Mouse (Mus musculus): ENCODE measurements around the gene Myo15b.

Myo15b gene

DNA sequence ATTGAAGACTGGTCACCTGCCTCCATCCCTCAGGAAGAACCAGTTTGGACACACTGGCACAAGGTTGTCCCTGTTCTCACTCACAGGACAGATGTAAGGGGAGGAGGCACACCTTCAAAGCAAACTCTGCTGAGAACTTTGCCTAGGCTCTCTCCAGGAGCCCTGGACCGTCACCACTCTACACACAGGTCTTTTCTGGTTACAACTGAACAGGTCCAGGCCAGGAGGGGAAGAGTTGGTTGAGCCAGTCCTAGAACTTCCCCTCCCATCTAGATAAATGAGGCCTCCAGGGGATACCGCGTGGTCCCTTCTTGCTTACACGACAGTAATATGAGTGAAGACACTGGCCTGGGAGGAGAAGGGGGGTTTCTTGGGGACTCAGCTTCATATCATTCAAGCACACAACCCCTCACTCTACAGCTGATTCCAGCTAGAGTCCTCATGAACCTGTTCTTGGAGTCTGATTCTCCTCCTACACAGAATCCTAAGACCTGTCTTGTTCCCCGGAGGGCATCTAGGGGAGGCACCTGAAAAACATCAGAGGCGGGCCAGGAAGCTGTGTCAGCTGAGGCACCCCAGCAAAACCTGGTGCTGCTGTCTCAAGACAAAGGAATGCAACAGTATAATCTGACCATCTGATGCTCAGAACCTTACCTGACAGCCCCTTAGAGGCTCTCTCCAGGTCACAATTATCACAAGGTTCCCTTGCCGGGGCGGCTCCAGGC lies 46.2 kb downstream of the Myo15b start:
- DNase-seq: no peak

DNA sequence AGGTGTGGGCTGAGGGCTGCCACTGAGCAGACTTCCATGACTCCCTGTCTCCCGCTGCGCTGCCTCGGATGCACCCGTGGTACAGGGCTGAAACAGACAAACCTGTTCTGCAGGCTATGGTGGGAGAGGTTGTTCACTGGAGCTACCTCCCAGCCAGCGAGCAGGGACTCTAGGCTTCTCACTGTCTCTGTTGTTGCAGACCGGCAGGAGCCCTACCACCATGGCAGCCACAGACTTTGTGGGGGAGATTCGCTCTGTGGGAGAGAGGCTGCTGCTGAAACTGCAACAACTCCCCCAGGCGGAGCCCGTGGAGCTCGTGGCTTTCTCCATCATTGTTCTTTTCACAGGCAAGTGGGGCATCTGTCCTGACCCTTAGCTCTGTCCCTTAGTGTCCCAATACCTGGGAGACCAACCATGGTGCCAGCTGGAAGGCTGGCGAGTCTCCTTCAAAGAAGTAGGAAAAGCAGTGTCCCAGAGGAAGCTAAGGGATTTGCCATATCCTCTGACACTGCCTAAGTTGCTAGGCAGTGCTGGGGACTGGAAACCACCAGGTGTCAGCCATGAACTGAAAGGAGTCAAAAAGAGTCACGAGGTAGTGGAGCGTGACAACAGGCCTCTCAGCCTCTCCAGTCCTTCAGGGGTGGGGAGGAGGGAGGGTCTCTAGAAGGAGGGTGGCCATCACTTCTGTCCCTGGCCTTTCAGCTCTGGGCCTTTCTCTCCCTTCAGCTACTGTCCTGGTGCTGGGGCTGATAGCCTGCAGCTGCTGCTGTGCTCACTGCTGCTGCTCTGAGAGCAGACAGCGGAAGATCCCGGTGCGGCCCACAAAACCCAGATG lies 47.0 kb downstream of the Myo15b start:
- DNase-seq: peak; percentile 35

DNA sequence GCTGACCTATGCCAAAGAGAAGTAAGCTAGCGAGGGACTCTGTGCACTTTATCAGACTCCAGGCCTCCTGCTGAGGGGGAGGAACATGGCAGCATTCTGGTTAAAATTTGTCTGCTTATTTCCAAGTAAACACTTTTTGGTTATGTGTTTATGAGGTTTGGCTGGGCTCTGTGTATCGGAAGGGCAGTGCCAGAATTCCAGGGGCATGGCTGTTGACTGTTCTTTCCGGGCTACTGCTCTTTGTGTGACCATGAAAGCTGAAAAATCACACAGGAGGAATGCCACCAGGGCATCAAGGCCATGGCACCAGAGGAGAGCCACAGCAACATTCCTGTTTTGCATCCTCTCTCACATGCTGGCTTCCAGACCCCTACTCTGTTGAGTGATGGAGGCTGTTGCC lies 47.9 kb downstream of the Myo15b start:
- DNase-seq: no peak

DNA sequence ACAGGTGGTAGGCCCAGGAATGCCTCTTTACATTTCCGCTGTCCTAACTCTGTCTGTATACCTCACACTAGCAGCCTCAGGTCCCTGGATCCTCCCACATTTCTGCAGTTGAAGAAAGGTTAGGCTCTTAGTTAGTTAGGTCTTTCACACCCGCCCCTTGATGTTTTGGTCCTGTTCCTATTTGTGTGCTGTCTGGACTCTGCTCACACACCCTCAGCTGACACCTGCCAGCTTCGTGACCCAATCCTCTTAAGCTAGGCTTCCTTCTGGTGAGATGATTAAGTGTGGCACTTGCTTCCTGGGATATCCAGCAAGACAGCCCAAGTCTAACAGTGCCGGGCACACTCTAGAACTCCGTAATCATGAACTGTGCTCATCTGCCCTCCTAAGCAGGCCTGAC lies 48.3 kb downstream of the Myo15b start:
- no peak for DNase-seq

DNA sequence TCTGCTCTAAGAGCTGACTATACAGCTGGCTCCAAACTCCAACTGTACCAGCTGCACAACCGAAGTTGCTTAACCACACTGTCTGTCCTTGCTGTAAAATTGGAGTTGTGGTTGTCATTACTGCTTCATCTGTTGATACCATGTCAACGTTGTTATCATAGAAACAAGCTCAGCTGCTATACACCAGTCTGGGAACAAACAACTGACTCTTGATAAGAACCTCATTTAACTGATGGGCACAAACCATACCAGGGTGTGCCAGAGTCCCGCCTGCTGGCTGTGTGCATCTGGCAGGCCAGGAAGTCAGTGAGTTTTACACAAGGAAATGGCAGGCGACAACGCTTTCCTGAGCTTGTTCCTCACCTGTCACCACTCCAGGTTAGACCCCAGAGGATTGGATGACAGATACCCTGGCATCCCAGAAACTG lies 52.9 kb downstream of the Myo15b start:
- peak; percentile 66 for DNase-seq

DNA sequence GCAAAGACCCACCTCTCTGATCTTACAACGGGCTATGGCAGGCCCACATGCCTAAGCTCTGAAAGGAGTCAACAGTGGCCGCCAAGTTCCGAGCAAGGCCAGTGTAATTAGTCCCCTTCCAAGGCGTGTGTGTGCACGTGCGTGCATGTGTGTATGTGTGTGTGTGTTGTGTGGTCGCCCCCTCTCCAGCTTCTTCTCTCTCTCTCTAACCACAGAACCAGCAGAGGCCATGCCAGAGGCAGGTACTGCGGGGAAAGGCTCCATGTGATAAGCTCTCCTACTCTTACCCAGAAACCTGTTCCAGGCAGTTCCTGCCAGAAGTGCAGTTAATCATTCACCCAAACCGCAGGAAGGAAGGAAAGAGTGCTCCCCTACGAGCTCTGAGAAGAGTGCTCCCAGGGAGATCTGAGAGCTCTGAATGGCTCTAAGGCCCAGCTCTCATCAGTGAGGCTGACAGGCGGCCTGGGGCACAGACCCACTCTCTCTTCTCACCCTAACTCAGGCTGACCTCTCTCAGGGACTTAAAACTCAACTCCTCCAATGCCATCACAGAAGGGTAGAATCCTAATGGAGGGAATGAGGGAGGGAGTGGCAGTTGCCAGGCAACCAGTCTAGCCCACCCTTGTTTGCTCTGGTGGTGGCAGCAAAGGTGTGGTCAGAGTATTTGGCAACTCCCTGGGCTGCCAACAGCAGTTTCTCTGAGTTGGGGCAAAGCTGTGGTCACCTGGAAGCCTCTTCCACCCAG lies 53.6 kb downstream of the Myo15b start, which contains the start of gene Smim6:
Smim6 (plus strand) TSS at position 386 of the 745 bp plus-strand sequence.
- DNase-seq: peak; percentile 74

DNA sequence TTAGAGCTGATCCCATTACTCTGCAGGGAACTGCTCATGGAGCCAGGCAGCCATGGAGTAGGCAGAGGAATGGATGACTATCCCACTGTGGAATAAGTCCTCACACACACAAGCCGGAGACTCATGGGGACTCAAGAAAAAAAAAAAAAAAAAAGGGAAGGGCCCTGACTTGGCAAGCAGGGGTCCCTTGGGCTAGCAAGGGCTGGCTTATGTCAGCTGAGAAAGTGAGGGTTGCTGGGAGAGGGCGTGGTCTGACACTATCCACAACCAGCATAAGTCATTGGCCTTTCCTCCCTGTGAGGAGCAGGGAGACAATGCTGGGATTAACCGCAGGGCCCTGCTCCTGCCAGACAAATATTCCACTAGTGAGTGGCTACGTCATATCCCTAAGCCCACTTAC lies 58.4 kb downstream of the Myo15b start:
- no peak for DNase-seq

DNA sequence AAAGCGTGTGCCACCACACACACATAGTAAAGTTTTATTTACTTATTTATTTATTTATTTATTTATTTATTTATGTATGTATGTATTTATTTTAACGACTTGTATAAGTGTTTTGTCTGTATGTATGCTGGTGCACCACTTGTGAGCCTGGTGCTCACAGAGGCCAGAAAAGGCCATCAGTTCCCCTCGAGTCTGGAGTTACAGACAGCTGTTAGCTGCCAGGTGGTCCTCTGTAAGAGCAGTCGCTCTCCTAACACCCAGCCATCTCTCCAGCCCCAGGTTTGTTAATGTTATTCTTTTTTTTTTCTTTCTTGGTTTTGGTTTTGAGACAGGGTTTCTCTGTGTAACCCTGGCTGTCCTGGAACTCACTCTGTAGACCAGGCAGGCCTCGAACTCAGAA lies 60.4 kb downstream of the Myo15b start:
- no peak for DNase-seq

DNA sequence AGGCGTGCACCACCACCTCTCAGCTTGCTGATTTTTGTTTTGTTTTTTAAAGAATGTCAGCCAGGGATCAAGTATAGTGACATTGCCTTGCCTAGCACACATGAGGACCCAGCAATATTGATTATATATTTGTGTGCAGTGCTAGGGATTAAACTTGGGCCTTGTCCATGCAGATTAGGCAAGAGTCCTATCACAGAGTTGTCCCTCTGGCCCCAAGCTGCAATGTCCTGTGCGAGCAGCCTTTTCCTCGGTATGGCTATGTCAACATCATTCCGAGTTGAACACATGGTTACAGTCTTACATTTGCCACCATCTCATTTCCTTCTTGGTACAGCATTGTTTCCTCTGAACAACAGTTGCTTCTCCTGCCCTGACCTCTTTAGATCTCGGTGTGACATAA lies 60.9 kb downstream of the Myo15b start:
- DNase-seq: no peak

DNA sequence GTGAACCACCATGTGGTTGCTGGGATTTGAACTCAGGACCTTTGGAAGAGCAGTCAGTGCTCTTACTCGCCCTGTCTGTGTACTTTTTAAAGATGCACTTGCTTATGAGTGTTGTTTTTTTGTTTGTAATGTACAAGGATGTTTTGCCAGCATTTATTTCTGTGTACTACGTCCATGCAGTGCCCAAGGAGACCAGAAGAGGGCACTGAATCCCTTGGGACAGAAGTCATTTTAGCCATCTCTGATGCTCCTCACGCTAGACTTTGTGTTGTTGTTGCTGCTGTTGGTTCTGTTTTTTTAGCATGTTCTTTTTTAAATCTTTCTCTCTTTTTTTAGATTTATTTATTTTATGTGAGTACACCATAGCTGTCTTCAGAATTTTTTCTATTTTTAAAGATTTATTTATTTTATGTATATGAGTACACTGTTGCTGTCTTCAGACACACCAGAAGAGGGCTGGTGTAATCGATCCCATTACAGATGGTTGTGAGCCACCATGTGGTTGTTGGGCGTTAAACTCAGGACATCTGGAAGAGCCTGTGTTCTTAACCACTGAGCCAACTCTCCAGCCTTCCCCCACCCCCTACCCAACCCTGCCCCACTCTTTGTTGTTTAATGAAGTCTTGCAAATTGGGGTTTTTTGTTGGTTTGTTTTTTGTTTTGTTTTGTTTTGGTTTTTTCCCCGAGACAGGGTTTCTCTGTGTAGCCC lies 62.1 kb downstream of the Myo15b start:
- peak; percentile 85 for DNase-seq

DNA sequence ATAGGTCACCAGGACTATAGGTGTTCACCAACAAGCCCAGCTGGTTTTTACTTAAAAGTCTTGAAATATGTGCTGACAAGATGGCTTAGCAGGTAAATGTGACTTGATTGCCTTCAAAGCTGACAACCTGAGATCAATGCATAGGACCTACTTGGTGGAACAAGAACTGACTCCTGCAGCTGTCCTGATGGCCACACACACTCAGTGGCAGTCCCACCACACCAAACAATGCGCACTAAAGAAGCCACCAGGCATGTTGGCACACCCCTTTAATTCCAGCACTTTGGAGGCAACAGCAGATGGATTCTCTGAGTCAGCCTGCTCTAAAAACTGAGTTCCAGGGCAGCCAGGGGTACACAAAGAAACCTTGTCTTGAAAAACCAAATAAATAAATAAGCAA lies 63.8 kb downstream of the Myo15b start:
- DNase-seq: no peak

DNA sequence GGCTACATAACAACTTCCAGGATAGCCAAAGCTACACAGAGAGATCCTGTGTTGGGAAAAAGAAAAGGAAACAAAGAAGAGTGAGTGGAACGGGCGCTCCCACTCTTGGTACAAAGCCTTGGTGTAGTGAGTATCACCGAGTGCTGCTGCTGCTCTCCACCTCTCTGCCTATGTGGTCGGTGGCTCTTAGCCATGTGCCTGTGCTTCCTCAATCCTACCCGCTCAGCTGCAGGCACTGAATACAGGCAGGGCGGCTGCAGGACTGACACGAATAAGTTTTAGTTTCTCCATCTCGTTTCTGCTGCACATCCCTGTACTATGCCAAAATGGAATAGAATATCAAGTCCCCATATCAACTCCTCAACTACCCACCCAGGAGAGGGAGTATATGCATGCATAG lies 70.8 kb downstream of the Myo15b start:
- DNase-seq: peak; percentile 18

DNA sequence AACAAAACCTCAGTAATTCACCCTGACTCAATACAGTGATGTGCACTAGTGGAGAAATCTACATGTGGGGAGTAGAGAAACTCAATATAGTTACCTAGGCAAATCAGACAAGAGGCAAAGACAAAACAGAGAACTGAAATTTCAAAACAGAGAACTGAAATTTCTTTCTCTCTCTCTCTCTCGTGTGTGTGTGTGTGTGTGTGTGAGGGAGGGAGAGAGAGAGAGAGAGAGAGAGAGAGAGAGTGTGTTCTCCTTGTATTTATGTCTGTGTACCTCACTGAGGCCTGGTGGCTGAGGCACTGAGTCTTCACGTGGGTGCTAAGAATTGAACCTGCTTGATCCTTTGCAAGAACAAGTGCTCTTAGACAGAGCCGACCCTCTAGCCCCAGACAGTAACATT lies 71.6 kb downstream of the Myo15b start:
- no peak for DNase-seq

DNA sequence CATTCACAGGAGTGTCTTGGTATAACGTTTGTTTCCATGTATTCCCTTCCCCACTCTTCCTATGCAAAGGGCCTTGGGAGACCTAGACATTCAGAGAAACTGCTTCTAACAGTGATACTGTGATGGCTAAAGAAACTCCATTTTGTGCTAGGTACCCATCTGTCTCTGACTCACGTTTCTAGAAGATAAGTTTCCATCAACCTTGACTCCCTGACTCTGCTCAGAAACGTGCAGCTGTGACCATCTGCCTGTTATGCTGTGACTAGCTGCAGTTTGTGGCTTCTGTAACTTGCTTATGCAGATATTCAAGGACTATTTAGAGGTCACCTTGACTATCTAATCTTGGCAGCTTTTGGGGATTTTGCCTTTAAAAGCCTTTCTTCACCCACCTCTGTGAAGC lies 73.0 kb downstream of the Myo15b start:
- no peak for DNase-seq

DNA sequence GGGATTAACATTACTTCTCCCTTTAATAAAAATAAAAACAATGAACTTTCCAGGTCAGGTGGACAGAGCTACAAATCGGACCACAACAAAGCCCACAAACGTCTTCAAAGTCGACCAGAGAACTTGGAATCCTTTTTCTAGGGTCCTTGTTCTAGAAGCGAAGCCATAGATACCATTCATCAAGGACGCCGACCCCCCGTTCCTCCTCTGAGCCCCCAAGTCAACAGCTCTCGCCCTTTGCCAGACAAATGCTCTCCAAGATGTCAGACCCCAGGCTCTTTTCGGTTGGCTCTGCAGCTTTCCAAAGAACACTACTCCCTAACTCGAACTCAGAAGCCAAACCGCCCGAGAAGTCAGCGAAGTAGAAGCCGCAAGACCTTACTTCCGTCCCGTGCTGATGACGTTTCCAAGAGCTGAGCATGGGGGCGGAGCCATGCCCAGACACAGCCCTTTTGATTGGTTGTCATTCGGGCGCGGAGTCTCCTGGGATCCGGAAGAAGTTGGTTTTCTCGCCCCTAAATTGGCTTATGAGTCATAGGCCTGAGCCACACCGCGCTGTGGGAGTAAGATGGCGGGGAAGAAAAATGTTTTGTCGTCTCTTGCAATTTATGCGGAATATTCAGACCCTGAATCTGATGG lies 75.0 kb downstream of the Myo15b start, which contains the start of the genes Sap30bp and Recql5:
Sap30bp (plus strand) TSS at position 175 of the 639 bp plus-strand sequence.
Recql5 (minus strand) TSS at position 370 of the 639 bp plus-strand sequence.
- DNase-seq: peak; percentile 99

DNA sequence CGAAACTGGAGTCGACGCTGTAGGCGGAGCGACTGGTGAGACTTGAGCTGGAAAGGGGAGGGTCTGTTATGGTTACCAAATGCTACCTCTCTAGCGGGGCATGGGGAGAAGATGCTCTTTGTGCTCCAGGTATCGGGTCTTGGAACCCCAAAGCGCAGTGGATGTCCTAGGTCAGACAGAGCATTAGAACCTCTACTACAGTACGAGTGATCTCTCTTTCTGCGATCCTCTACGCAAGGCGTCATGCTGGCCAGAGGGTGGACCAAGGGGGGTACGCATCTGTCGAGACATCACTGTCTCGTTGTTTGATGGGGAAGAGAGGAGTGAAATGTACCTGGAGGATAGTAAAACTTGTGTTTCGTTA lies 75.5 kb downstream of the Myo15b start:
- DNase-seq: no peak

DNA sequence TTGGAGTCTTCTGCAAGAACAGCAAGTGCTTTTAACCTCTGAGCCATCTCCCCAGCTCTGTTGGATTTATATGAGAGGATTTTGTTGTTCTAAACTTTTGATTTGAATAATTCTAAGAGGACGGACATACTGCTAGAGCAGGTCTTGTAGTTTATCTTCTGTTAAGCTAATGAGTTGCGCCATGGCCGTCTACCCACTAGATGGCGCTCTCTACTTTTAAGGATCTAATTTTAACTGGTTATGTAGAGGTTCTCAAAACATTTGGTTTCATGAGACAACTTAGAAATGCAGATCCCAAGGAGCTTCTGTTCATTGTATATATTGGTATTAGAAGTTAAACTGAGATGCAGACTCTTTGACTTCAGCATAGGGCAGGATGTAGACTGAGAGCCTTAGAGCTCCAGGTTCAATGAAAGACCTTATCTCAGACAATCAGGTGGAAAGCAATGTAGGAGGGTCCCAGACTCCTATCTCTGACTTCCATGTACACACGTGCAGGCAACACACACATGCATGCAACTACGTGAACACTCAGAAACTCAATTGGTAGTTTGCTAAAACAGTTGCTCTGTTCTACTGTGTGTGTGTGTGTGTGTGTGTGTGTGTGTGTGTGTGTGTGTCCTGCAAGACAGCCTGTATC lies 81.6 kb downstream of the Myo15b start:
- peak; percentile 91 for DNase-seq

DNA sequence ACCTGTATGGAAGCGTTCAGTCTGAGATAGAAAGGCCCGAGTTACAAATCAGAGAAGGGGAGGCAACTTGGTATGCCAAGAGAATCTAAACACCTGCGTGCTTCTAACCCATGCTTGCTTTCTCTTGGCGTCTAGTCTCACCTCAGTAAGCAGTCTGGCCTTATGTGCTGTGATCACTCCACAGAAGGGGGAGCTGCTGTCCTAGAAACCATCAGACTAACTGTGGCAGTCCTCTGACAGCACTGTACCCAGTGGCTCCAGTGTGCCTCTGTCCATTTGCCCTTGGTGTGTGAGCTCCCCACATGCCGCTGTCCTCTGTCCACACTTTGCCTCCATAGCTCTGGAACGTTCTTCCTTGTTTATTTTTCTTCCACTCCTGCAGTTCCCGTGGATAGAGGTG lies 83.8 kb downstream of the Myo15b start:
- DNase-seq: no peak

Measured in lung, postnatal 36 days (tissue).